Mouse (Mus musculus) testis, adult 10 weeks (tissue): ENCODE data around the gene Nfkbil1. TPM values are rescaled to one million over a fixed set of nuclear protein-coding genes. Genes with fewer than 3 reads are reported as not detected.

Source experiments
- polyA plus RNA-seq: library from polyadenylated mRNA; stranded (reverse); fragments of 350-450 nt; fragmentation: Illumina TruSeq; extraction: RNeasy Lipid Tissue Mini Kit (QIAGEN cat#74804); gene quantifications from one replicate; pipeline ENCODE4 v1.2.3, GENCODE M21; 2014; ENCODE audit warnings: low read depth, low replicate concordance

The Nfkbil1 gene
- 0.56 TPM for polyA plus RNA-seq

GRCm38 (mm10) chr17:35235614-35236389 is at the start of gene Nfkbil1:
Nfkbil1 (minus strand) TSS chr17:35235792.

GRCm38 (mm10) chr17:35262664-35263522 is 27.3 kb upstream of the Nfkbil1 start, which contains the start of gene H2-D1:
H2-D1 (plus strand) TSS chr17:35262730.

GRCm38 (mm10) chr17:35241305-35242014 is 5.9 kb upstream of the Nfkbil1 start, which contains the start of gene Ddx39b:
Ddx39b (plus strand) TSS chr17:35241746.

GRCm38 (mm10) chr17:35233114-35233980 is 2.2 kb downstream of the Nfkbil1 start, which contains the start of gene Atp6v1g2:
Atp6v1g2 (plus strand) TSS chr17:35233660.

GRCm38 (mm10) chr17:35220156-35220952 is 15.2 kb downstream of the Nfkbil1 start, which contains the start of gene Gm16181:
Gm16181 (plus strand) TSS chr17:35220834.

GRCm38 (mm10) chr17:35204494-35205379 is 30.9 kb downstream of the Nfkbil1 start, which contains the start of gene Lta:
Lta (minus strand) TSS chr17:35205351.

GRCm38 (mm10) chr17:35201787-35202186 is 33.8 kb downstream of the Nfkbil1 start, which contains the start of gene Tnf:
Tnf (minus strand) TSS chr17:35202007.

GRCm38 (mm10) chr17:35193881-35194843 is 41.4 kb downstream of the Nfkbil1 start, which contains the start of gene Ltb:
Ltb (plus strand) TSS chr17:35194439.

GRCm38 (mm10) chr17:35187959-35188610 is 47.5 kb downstream of the Nfkbil1 start, which contains the start of gene Lst1:
Lst1 (minus strand) TSS chr17:35188439.

GRCm38 (mm10) chr17:35175968-35176367 is 59.6 kb downstream of the Nfkbil1 start, which contains the start of gene Aif1:
Aif1 (minus strand) TSS chr17:35176068.

Other genes with a start within 250 kb of the Nfkbil1 start
- 53.6 TPM for gene Vars, start 234.8 kb downstream of the Nfkbil1 start, polyA plus RNA-seq
- gene Vwa7, start 219.2 kb downstream of the Nfkbil1 start, polyA plus RNA-seq, result 0.15 TPM
- not detected for gene Sapcd1, start 207.8 kb downstream of the Nfkbil1 start, polyA plus RNA-seq
- 8.7 TPM for gene Msh5, start 189.0 kb downstream of the Nfkbil1 start, polyA plus RNA-seq
- 10.5 TPM for gene Clic1, start 185.8 kb downstream of the Nfkbil1 start, polyA plus RNA-seq
- gene Ddah2, start 176.8 kb downstream of the Nfkbil1 start, polyA plus RNA-seq, result 0.56 TPM
- gene Ly6g6c, start 170.4 kb downstream of the Nfkbil1 start, polyA plus RNA-seq, result 19.3 TPM
- 1.5 TPM for gene Mpig6b, start 169.6 kb downstream of the Nfkbil1 start, polyA plus RNA-seq
- not detected for gene Ly6g6e, start 158.9 kb downstream of the Nfkbil1 start, polyA plus RNA-seq
- not detected for gene Ly6g6d, start 157.7 kb downstream of the Nfkbil1 start, polyA plus RNA-seq
- not detected for gene Ly6g6f, start 150.2 kb downstream of the Nfkbil1 start, polyA plus RNA-seq
- gene Abhd16a, start 146.5 kb downstream of the Nfkbil1 start, polyA plus RNA-seq, result 8.2 TPM
- not detected for gene Ly6g5c, start 127.5 kb downstream of the Nfkbil1 start, polyA plus RNA-seq
- not detected for gene Ly6g5b, start 120.4 kb downstream of the Nfkbil1 start, polyA plus RNA-seq
- 8.7 TPM for gene Gpank1, start 114.3 kb downstream of the Nfkbil1 start, polyA plus RNA-seq
- 948 TPM for gene Csnk2b, start 113.7 kb downstream of the Nfkbil1 start, polyA plus RNA-seq
- gene D17H6S53E, start 109.4 kb downstream of the Nfkbil1 start, polyA plus RNA-seq, result 0.28 TPM
- not detected for gene Apom, start 103.7 kb downstream of the Nfkbil1 start, polyA plus RNA-seq
- gene Bag6, start 100.6 kb downstream of the Nfkbil1 start, polyA plus RNA-seq, result 44.2 TPM
- 14.1 TPM for gene Prrc2a, start 70.9 kb downstream of the Nfkbil1 start, polyA plus RNA-seq
- 379 TPM for gene Aif1, start 59.7 kb downstream of the Nfkbil1 start, polyA plus RNA-seq
- not detected for gene Lst1, start 47.4 kb downstream of the Nfkbil1 start, polyA plus RNA-seq
- gene Ltb, start 41.4 kb downstream of the Nfkbil1 start, polyA plus RNA-seq, result not detected
- not detected for gene Tnf, start 33.8 kb downstream of the Nfkbil1 start, polyA plus RNA-seq
- not detected for gene Lta, start 30.4 kb downstream of the Nfkbil1 start, polyA plus RNA-seq
- gene Gm16181, start 15.0 kb downstream of the Nfkbil1 start, polyA plus RNA-seq, result not detected
- 10.2 TPM for gene Atp6v1g2, start 2.1 kb downstream of the Nfkbil1 start, polyA plus RNA-seq
- 7.1 TPM for gene Ddx39b, start 6.0 kb upstream of the Nfkbil1 start, polyA plus RNA-seq
- 2.8 TPM for gene H2-D1, start 26.9 kb upstream of the Nfkbil1 start, polyA plus RNA-seq
- gene H2-Q1, start 84.6 kb upstream of the Nfkbil1 start, polyA plus RNA-seq, result 0.08 TPM
- 0.69 TPM for gene H2-Q2, start 106.5 kb upstream of the Nfkbil1 start, polyA plus RNA-seq
- 1.6 TPM for gene H2-Q4, start 143.8 kb upstream of the Nfkbil1 start, polyA plus RNA-seq
- 0.66 TPM for gene H2-Q6, start 189.1 kb upstream of the Nfkbil1 start, polyA plus RNA-seq
- 0.49 TPM for gene H2-Q7, start 203.4 kb upstream of the Nfkbil1 start, polyA plus RNA-seq
- gene H2-Q10, start 234.3 kb upstream of the Nfkbil1 start, polyA plus RNA-seq, result 0.17 TPM